Mouse (Mus musculus) C2C12 (cell line): ENCODE data around the gene Mccc1. TPM values are rescaled to one million over a fixed set of nuclear protein-coding genes. Genes with fewer than 3 reads are reported as not detected.

Source experiments
- H3K27me3 ChIP-seq: one replicate; pipeline ENCODE4 v1.6.1; 2011; ENCODE audit not compliant: control insufficient read depth, insufficient read depth, insufficient read length
- H3K36me3 ChIP-seq: one replicate; pipeline ENCODE4 v1.6.1; 2011; ENCODE audit not compliant: control insufficient read depth, insufficient read depth
- H3K4me3 ChIP-seq: one replicate; pipeline ENCODE4 v1.5.1; 2011; ENCODE audit warnings: mild to moderate bottlenecking, control low read depth; ENCODE audit not compliant: poor library complexity, insufficient read depth, severe bottlenecking
- H3K79me2 ChIP-seq: one replicate; pipeline ENCODE4 v1.6.1; 2011; ENCODE audit not compliant: control insufficient read depth, insufficient read depth
- H3K79me3 ChIP-seq: one replicate; pipeline ENCODE4 v1.6.1; 2011; ENCODE audit warnings: low read depth, control low read depth
- H3ac ChIP-seq: one replicate; pipeline ENCODE3; 2011; ENCODE audit warnings: low read depth; ENCODE audit not compliant: control insufficient read depth, insufficient read length
- CEBPB ChIP-seq: IDR thresholded peaks from one replicate; pipeline ENCODE4 v1.6.1; 2011; ENCODE audit warnings: low read depth, mild to moderate bottlenecking, control low read depth, moderate library complexity
- CTCF ChIP-seq: IDR thresholded peaks from one replicate; pipeline ENCODE4 v1.5.1; 2011; ENCODE audit not compliant: control insufficient read depth, insufficient read depth, insufficient read length
- FOSL1 ChIP-seq: IDR thresholded peaks from one replicate; pipeline ENCODE4 v1.8.0; 2011; ENCODE audit warnings: mild to moderate bottlenecking, low read length; ENCODE audit not compliant: poor library complexity, insufficient read depth, severe bottlenecking
- MAX ChIP-seq: IDR thresholded peaks from one replicate; pipeline ENCODE4 v1.6.1; 2011; ENCODE audit warnings: mild to moderate bottlenecking, control low read depth
- MYOD1 ChIP-seq: IDR thresholded peaks from one replicate; pipeline ENCODE4 v1.6.1; 2011; ENCODE audit warnings: low read depth; ENCODE audit not compliant: control insufficient read depth, insufficient read length
- MYOG ChIP-seq: IDR thresholded peaks from one replicate; pipeline ENCODE4 v1.6.1; 2011; ENCODE audit not compliant: control insufficient read depth, insufficient read length; ENCODE audit errors: extremely low read depth
- USF1 ChIP-seq: IDR thresholded peaks from one replicate; pipeline ENCODE4 v1.6.1; 2011; ENCODE audit warnings: low read depth, mild to moderate bottlenecking, control low read depth, moderate library complexity
- polyA plus RNA-seq: library from polyadenylated mRNA; unstranded; fragments of >200 nt; fragmentation: generic; extraction: Trizol; gene quantifications from one replicate; pipeline ENCODE4 v1.2.1, GENCODE M21; 2012; ENCODE audit warnings: missing spikeins

Gene Mccc1
- polyA plus RNA-seq, 1 experiment = 8.1 TPM

DNA sequence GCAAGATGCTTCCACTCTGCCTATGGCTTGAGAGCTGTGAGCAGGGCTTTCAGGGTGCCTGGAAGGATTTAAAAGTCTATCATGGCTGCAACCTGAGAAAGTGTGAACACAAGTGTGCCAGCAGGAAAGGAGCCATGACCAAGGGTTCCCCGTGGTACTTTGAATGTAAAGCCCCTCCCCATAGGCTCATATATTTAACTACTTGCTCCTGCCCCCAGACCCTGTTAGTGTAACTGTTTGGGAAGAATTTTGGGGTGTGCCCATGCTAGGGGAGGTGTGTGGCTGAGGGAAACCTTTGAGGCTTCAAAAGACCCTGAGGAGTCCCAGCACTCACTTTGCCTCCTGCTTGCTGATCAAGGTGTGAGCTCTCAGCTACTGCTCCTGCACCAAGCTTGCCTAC lies 47.3 kb downstream of the Mccc1 start:
- no peaks in the 10 kb centered on the region for H3K79me2 ChIP-seq
- H3ac ChIP-seq = no peak overlapping the region
- no peaks in the 10 kb centered on the region for H3K79me3 ChIP-seq
- no peaks in the 10 kb centered on the region for H3K27me3 ChIP-seq
- H3K4me3 ChIP-seq = no peak overlapping the region
- no peak for TF ChIP-seq MYOD1
- no peak for TF ChIP-seq USF1
- TF ChIP-seq CEBPB = no peak
- TF ChIP-seq MAX = no peak
- TF ChIP-seq MYOG = no peak
- TF ChIP-seq CTCF = no peak
- no peak for TF ChIP-seq FOSL1
- no peaks in the 10 kb centered on the region for H3K36me3 ChIP-seq

GRCm38 (mm10) chr3:35948197-35948596 lies 52.3 kb downstream of the Mccc1 start:
- Histone ChIP-seq H3ac (no peak overlapping the region), H3K36me3 (no peaks in the 10 kb centered on the region), H3K79me3 (no peaks in the 10 kb centered on the region), H3K27me3 (no peaks in the 10 kb centered on the region), H3K79me2 (no peaks in the 10 kb centered on the region), H3K4me3 (no peak overlapping the region)
- no peak for TF ChIP-seq USF1
- TF ChIP-seq MYOD1 = no peak
- TF ChIP-seq CTCF = no peak
- TF ChIP-seq MAX = no peak
- TF ChIP-seq MYOG = no peak
- TF ChIP-seq CEBPB = no peak
- TF ChIP-seq FOSL1 = no peak

GRCm38 (mm10) chr3:35940520-35941135 lies 59.9 kb downstream of the Mccc1 start:
- TF ChIP-seq MYOG = no peak
- no peak for TF ChIP-seq MAX
- TF ChIP-seq CTCF = no peak
- no peak for TF ChIP-seq USF1
- no peak for TF ChIP-seq CEBPB
- no peak for TF ChIP-seq FOSL1
- no peak for TF ChIP-seq MYOD1
- Histone ChIP-seq H3K79me3 (peaks cover 6% of the 10 kb centered on the region), H3K79me2 (no peaks in the 10 kb centered on the region), H3ac (no peak overlapping the region), H3K4me3 (no peak overlapping the region), H3K36me3 (peaks cover 12% of the 10 kb centered on the region), H3K27me3 (no peaks in the 10 kb centered on the region)

DNA sequence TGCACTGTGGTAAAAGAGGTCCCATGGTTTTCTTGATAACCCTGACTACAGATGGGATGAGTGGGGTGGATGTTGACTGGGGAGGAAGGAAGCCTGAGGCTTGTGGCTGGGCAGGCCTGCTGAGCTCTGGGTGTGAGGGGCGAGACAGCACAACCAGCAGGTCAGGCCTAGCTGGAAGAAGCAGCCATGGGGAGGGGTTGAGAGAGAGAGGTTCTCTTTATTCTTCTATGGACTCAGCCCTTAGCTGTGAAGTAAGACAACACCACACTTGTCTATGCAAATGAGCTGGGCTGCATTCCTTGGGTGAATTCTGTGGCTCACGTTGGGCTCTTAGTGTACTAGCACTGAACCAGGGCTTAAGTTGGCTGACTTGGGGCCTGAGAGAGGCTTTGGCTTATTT lies 60.4 kb downstream of the Mccc1 start:
- no peak overlapping the region for H3K4me3 ChIP-seq
- no peak overlapping the region for H3ac ChIP-seq
- H3K79me2 ChIP-seq = no peaks in the 10 kb centered on the region
- H3K27me3 ChIP-seq = no peaks in the 10 kb centered on the region
- H3K36me3 ChIP-seq = peaks cover 15% of the 10 kb centered on the region
- no peak for TF ChIP-seq USF1
- no peak for TF ChIP-seq CEBPB
- TF ChIP-seq FOSL1 = no peak
- TF ChIP-seq MYOD1 = no peak
- no peak for TF ChIP-seq CTCF
- no peak for TF ChIP-seq MAX
- no peak for TF ChIP-seq MYOG
- H3K79me3 ChIP-seq = peaks cover 6% of the 10 kb centered on the region

GRCm38 (mm10) chr3:35937345-35937744 lies 63.1 kb downstream of the Mccc1 start, which contains the start of gene Dcun1d1:
Gene Dcun1d1, minus strand, starts transcription at chr3:35937445.
- peaks cover 15% of the 10 kb centered on the region for H3K79me3 ChIP-seq
- no peaks in the 10 kb centered on the region for H3K27me3 ChIP-seq
- no peak for TF ChIP-seq USF1
- TF ChIP-seq FOSL1 = no peak
- no peak for TF ChIP-seq MAX
- no peak for TF ChIP-seq MYOG
- TF ChIP-seq CTCF = no peak
- TF ChIP-seq MYOD1 = no peak
- TF ChIP-seq CEBPB = no peak
- H3K79me2 ChIP-seq = peaks cover 21% of the 10 kb centered on the region
- peaks cover 15% of the 10 kb centered on the region for H3K36me3 ChIP-seq
- H3ac ChIP-seq = no peak within 1 kb of the TSS
- no peak within 1 kb of the TSS for H3K4me3 ChIP-seq
